Mouse (Mus musculus) stomach, embryonic 15.5 days (tissue): ENCODE measurements around the gene Prim2. TPM values are rescaled to one million over a fixed set of nuclear protein-coding genes. Genes with fewer than 3 reads are reported as not detected.

Experiments used
- ATAC-seq: fragments of 200-750 bp; cut with Nextera tagmentation; 2 replicates; pipeline ENCODE4 v1.8.0; 2017; ENCODE audit warnings: low read depth, moderate number of reproducible peaks, moderate TSS enrichment; ENCODE audit not compliant: insufficient read depth, low FRiP score
- H3K27ac ChIP-seq: fragments of 300-500 bp; sonication (generic); 2 replicates; pipeline ENCODE4 v1.5.1; 2015; ENCODE audit warnings: mild to moderate bottlenecking, inconsistent platforms
- H3K27me3 ChIP-seq: fragments of 300-500 bp; sonication (generic); replicated peaks from 2 replicates; pipeline ENCODE4 v1.6.1; 2015; ENCODE audit warnings: inconsistent platforms
- H3K36me3 ChIP-seq: fragments of 300-500 bp; sonication (generic); 2 replicates; pipeline ENCODE4 v1.6.1; 2015; ENCODE audit warnings: inconsistent platforms
- H3K4me1 ChIP-seq: fragments of 300-500 bp; sonication (generic); 2 replicates; pipeline ENCODE4 v1.6.1; 2015; ENCODE audit warnings: inconsistent platforms
- H3K4me2 ChIP-seq: fragments of 300-500 bp; sonication (generic); 2 replicates; pipeline ENCODE4 v1.6.1; 2015; ENCODE audit warnings: mild to moderate bottlenecking, inconsistent platforms
- H3K4me3 ChIP-seq: fragments of 300-500 bp; sonication (generic); replicated peaks from 2 replicates; pipeline ENCODE4 v1.5.1; 2015; ENCODE audit warnings: inconsistent platforms
- H3K9ac ChIP-seq: fragments of 300-500 bp; sonication (generic); 2 replicates; pipeline ENCODE4 v1.6.1; 2015; ENCODE audit warnings: inconsistent platforms
- H3K9me3 ChIP-seq: fragments of 300-500 bp; sonication (generic); 2 replicates; pipeline ENCODE4 v1.6.1; 2016; ENCODE audit warnings: inconsistent platforms
- WGBS: fragments of 180-500 bp; shearing (Covaris S2); methylation state at CpG from one replicate; pipeline ENCODE4 v1.1.7; 2015; 5-methylcytosine and 5-hydroxymethylcytosine counted together
- polyA plus RNA-seq: library from polyadenylated mRNA; unstranded; fragments of >200 nt; fragmentation: Nextera tagmentation; extraction: Ambion mirVana; gene quantifications from 2 replicates; pipeline ENCODE4 v1.2.1, GENCODE M21; 2015

Prim2 gene
- polyA plus RNA-seq, 1 experiment from 2014 or later: 31.9 TPM

GRCm38 (mm10) chr1:33595936-33596335, 73.7 kb downstream of the Prim2 start:
- Histone ChIP-seq H3K9me3 (no peaks in the 10 kb centered on the region), H3K4me1 (no peaks in the 10 kb centered on the region), H3K4me2 (no peak overlapping the region), H3K9ac (no peak overlapping the region), H3K36me3 (no peaks in the 10 kb centered on the region), H3K27me3 (no peaks in the 10 kb centered on the region), H3K4me3 (no peak overlapping the region), H3K27ac (no peak overlapping the region)
- no peak for ATAC-seq
- WGBS: 87% methylated on average over 2 of the region's 2 CpGs

GRCm38 (mm10) chr1:33594966-33595365, 74.6 kb downstream of the Prim2 start:
- H3K4me2 ChIP-seq: no peak overlapping the region
- 90% methylated on average over 2 of the region's 2 CpGs for WGBS

GRCm38 (mm10) chr1:33593718-33594388, 75.7 kb downstream of the Prim2 start:
- Histone ChIP-seq H3K36me3 (no peaks in the 10 kb centered on the region), H3K9me3 (no peaks in the 10 kb centered on the region), H3K27ac (no peak overlapping the region), H3K27me3 (no peaks in the 10 kb centered on the region), H3K9ac (no peak overlapping the region), H3K4me3 (no peak overlapping the region), H3K4me1 (no peaks in the 10 kb centered on the region), H3K4me2 (no peak overlapping the region)
- no peak for ATAC-seq
- 94% methylated on average over 4 of the region's 4 CpGs for WGBS

More at GRCm38 (mm10) chr1:33594966-33595365, 74.6 kb downstream of the Prim2 start:
- H3K36me3 ChIP-seq: no peaks in the 10 kb centered on the region
- H3K4me1 ChIP-seq: no peaks in the 10 kb centered on the region
- ATAC-seq: no peak
- no peak overlapping the region for H3K27ac ChIP-seq
- H3K9me3 ChIP-seq: no peaks in the 10 kb centered on the region
- H3K27me3 ChIP-seq: no peaks in the 10 kb centered on the region
- no peak overlapping the region for H3K4me3 ChIP-seq
- no peak overlapping the region for H3K9ac ChIP-seq

- H3K9ac ChIP-seq: no peak overlapping the region
- no peaks in the 10 kb centered on the region for H3K4me1 ChIP-seq
- H3K36me3 ChIP-seq: no peaks in the 10 kb centered on the region
- no peaks in the 10 kb centered on the region for H3K9me3 ChIP-seq
- no peaks in the 10 kb centered on the region for H3K27me3 ChIP-seq
- no peak overlapping the region for H3K4me3 ChIP-seq
- ATAC-seq: no peak
- WGBS: 93% methylated on average over 7 of the region's 7 CpGs
- H3K4me2 ChIP-seq: no peak overlapping the region
- H3K27ac ChIP-seq: no peak overlapping the region
Measured at GRCm38 (mm10) chr1:33591997-33592608, 77.5 kb downstream of the Prim2 start.

- H3K4me1 ChIP-seq: no peaks in the 10 kb centered on the region
- no peak overlapping the region for H3K9ac ChIP-seq
- H3K27ac ChIP-seq: no peak overlapping the region
- no peak for ATAC-seq
- no peak overlapping the region for H3K4me2 ChIP-seq
- no peak overlapping the region for H3K4me3 ChIP-seq
- H3K36me3 ChIP-seq: no peaks in the 10 kb centered on the region
- H3K27me3 ChIP-seq: no peaks in the 10 kb centered on the region
- WGBS: 78% methylated on average over 8 of the region's 8 CpGs
- no peaks in the 10 kb centered on the region for H3K9me3 ChIP-seq
Measured at GRCm38 (mm10) chr1:33590556-33591411, 78.8 kb downstream of the Prim2 start.

GRCm38 (mm10) chr1:33589531-33589930, 80.1 kb downstream of the Prim2 start:
- Histone ChIP-seq H3K36me3 (no peaks in the 10 kb centered on the region), H3K4me2 (no peak overlapping the region), H3K4me1 (no peaks in the 10 kb centered on the region), H3K9me3 (no peaks in the 10 kb centered on the region), H3K9ac (no peak overlapping the region), H3K27ac (no peak overlapping the region), H3K27me3 (no peaks in the 10 kb centered on the region), H3K4me3 (no peak overlapping the region)
- no peak for ATAC-seq
- WGBS: 53% methylated on average over 2 of the region's 2 CpGs

GRCm38 (mm10) chr1:33588557-33588956, 81.0 kb downstream of the Prim2 start:
- no peak for ATAC-seq

GRCm38 (mm10) chr1:33584590-33584978, 85.0 kb downstream of the Prim2 start:
- H3K4me2 ChIP-seq: no peak overlapping the region
- no peak overlapping the region for H3K4me3 ChIP-seq
- H3K9me3 ChIP-seq: no peaks in the 10 kb centered on the region
- ATAC-seq: no peak
- no peak overlapping the region for H3K27ac ChIP-seq
- H3K36me3 ChIP-seq: no peaks in the 10 kb centered on the region
- H3K9ac ChIP-seq: no peak overlapping the region
- H3K27me3 ChIP-seq: no peaks in the 10 kb centered on the region
- H3K4me1 ChIP-seq: no peaks in the 10 kb centered on the region

More at GRCm38 (mm10) chr1:33588557-33588956, 81.0 kb downstream of the Prim2 start:
- Histone ChIP-seq H3K36me3 (no peaks in the 10 kb centered on the region), H3K4me2 (no peak overlapping the region), H3K9ac (no peak overlapping the region), H3K4me1 (no peaks in the 10 kb centered on the region), H3K4me3 (no peak overlapping the region), H3K27me3 (no peaks in the 10 kb centered on the region), H3K9me3 (no peaks in the 10 kb centered on the region), H3K27ac (no peak overlapping the region)
- WGBS: 55% methylated on average over 6 of the region's 6 CpGs

GRCm38 (mm10) chr1:33583817-33584589, 85.6 kb downstream of the Prim2 start:
- no peak for ATAC-seq
- Histone ChIP-seq H3K9ac (no peak overlapping the region), H3K4me3 (no peak overlapping the region), H3K27me3 (no peaks in the 10 kb centered on the region), H3K4me2 (no peak overlapping the region), H3K4me1 (no peaks in the 10 kb centered on the region), H3K9me3 (no peaks in the 10 kb centered on the region), H3K36me3 (no peaks in the 10 kb centered on the region), H3K27ac (no peak overlapping the region)
- WGBS: 79% methylated on average over 7 of the region's 7 CpGs

GRCm38 (mm10) chr1:33578593-33578992, 91.0 kb downstream of the Prim2 start:
- Histone ChIP-seq H3K36me3 (no peaks in the 10 kb centered on the region), H3K4me3 (no peak overlapping the region), H3K4me1 (no peaks in the 10 kb centered on the region), H3K9me3 (no peaks in the 10 kb centered on the region), H3K4me2 (no peak overlapping the region), H3K9ac (no peak overlapping the region), H3K27ac (no peak overlapping the region), H3K27me3 (no peaks in the 10 kb centered on the region)
- no peak for ATAC-seq
- WGBS: 79% methylated on average over 6 of the region's 6 CpGs

GRCm38 (mm10) chr1:33574459-33574858, 95.1 kb downstream of the Prim2 start:
- WGBS: 77% methylated on average over 6 of the region's 6 CpGs
- ATAC-seq: peak; percentile 90
- H3K27ac ChIP-seq: no peak overlapping the region
- H3K4me1 ChIP-seq: no peaks in the 10 kb centered on the region
- no peaks in the 10 kb centered on the region for H3K27me3 ChIP-seq
- no peaks in the 10 kb centered on the region for H3K36me3 ChIP-seq
- no peak overlapping the region for H3K4me2 ChIP-seq
- H3K4me3 ChIP-seq: no peak overlapping the region
- no peak overlapping the region for H3K9ac ChIP-seq
- no peaks in the 10 kb centered on the region for H3K9me3 ChIP-seq
